Mouse (Mus musculus) left cerebral cortex, postnatal 25 days (tissue): Measurements from ENCODE around the gene Col1a1. TPM values are rescaled to one million over a fixed set of nuclear protein-coding genes. Genes with fewer than 3 reads are reported as not detected.

ENCODE experiments used
- DNase-seq, 2 experiments: peaks; one replicate each; pipeline ENCODE4 v3.0.0; 2022; ENCODE audit warnings: low spot score in 2 of 2, mixed read lengths in 1 of 2
- intact Hi-C: fragments of 180-260 bp; cut with DNase I; formaldehyde crosslinking; loops from one replicate; pipeline ENCODE4 v1.15.1; 2025
- total RNA-seq, 2 experiments: library from RNA; stranded (reverse); gene quantifications; 2 replicates each; pipeline ENCODE4 v1.2.3; 2021

Gene Col1a1
- total RNA-seq, 2 experiments from 2014 or later, result 22.8 to 31.9 TPM

DNA sequence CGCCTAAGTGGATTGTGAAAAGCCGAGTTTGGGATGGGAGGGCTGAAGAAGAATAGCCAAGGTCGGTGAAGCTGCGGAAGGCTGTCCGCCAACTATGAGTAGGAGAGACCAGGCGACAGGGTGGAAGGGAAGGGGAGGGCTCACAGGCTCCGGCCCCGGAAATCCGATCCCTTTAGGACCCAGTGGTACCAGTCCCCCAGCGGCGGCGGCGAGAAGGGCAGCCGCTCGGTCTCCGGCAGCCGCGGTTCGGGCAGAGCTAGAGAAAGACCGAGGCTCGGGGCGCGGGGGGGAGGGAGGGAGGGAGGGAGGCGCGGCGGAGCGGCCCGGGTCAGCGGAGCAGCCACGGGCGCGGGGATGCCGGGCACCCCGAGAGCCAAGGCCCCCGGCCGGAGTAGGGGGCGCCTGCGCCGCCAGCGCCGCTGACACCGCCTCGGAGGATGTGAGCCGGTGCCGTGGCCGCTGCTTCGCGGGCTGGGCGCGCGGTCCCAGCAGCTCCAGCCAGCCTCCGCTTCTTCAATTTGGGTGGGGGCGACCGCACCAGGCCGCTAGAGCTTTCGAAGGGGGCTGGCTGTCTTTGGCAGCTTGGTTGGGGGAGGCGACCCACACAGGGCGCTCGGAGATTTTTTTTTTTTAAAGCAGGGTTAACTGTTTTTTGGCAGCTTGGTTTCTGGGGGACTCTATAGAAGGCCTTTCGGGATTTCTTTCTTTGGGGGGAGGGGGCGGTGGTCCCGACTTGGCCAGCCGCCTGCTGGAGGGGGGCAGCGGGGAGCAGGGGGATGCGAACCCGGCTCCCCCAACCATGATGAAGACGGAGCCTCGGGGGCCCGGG, 54.9 kb downstream of the Col1a1 start, which contains the start of gene Ppp1r9b:
TSS of gene Ppp1r9b (plus strand) at position 287 of the 829 bp plus-strand sequence.
- DNase-seq, result peak; percentile 92 to 94
- intact Hi-C loops, result loop anchor here (5.0 kb wide), 2 partner anchors 46 to 664 kb away; partner anchors contain the start of gene Ankrd40

GRCm38 (mm10) chr11:94991641-94992479, 55.8 kb downstream of the Col1a1 start:
- no peak for DNase-seq
- intact Hi-C loops, result loop anchor here (5.0 kb wide), 2 partner anchors 45 to 665 kb away; partner anchors contain the start of gene Ankrd40

GRCm38 (mm10) chr11:94992480-94992753, 56.4 kb downstream of the Col1a1 start:
- intact Hi-C loops, result loop anchor here (5.0 kb wide), 2 partner anchors 45 to 665 kb away; partner anchors contain the start of gene Ankrd40
- no peak for DNase-seq

DNA sequence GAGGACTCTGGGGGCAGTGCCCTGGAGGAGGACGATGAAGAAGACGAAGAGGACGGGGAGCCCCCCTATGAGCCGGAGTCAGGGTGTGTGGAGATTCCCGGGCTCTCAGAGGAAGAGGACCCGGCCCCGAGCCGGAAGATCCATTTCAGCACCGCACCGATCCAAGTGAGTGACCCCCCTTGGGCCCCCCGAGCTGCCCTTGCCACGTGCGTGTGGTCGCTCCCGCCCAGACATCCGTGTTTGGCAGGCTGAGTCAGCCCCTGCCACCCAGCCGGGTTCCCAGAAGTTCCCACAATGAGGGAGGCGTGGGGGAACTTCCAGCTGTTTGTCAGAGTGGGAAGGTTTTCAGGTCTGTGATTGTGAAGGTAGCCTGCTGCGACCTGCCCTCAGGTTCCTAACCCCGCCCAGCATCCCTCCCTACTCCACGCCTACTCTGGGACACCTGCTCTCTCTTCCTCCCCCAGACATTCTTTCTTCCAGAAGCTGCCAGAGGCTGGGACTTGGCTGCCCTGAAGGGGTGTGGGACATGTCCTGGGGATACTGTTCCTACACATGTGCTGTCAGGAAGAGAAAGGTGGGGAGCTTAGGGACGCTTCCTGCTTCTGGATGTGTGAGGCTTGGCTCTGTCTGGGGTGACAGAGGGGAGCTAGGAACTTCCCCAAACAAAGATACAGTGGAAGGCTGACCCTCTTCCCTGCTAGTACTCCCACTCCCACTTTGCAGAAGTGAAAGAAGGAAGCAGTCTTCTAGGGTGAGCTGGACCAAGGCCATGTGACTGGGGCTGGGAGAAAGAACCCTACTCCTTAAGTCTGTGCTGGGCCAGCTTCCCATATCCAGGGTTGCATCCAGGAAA, 57.0 kb downstream of the Col1a1 start:
- intact Hi-C loops, result loop anchor here (5.0 kb wide), 2 partner anchors 44 to 666 kb away; partner anchors contain the start of gene Ankrd40
- peak in 1 of 2 experiments; percentile 51 for DNase-seq

- no peak for DNase-seq
- intact Hi-C loops, result loop anchor here (5.0 kb wide), 2 partner anchors 43 to 667 kb away; partner anchors contain the start of gene Ankrd40
These were observed 58.3 kb downstream of the Col1a1 start for GRCm38 (mm10) chr11:94994208-94994814.

DNA sequence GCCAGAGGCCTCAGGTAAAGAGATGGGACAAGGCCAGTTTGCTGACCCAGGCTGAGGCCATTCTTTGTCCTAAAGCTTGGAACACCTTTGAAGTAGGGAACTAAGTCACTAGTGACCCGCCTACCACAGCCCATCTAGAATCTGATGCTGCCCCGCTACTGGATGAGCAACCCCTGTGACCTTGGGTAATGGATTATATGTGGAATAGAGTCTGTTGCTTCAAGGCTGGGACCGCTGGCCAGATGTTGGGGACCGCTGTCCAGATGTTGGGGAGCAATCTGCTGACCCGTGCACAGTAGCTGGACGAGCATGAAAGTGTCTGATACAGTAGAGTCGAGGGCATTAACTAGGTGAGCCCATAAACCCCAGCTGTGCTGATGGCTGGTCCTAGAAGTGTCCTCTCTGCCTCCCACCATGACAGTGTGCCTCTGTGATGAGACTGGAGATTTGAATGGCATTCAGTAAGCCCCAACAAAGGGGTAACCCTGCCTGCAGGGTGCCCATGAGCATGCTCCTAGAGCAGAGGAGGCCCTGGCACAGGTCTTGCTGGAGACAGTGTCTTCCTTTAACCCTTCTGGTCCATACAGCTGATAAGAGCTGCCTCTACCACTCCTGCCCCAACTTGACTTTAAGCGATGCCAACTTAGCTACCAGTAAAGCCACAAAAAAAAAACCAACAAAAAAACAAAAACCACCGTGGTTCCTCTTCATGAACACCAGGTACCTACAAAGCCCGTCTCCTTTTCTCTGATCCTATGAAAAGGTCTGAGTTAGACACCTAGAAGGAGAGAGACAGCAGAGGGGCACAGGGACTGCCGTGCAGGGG, 59.1 kb downstream of the Col1a1 start:
- intact Hi-C loops, result loop anchor here (5.0 kb wide), 2 partner anchors 42 to 668 kb away; partner anchors contain the start of gene Ankrd40
- no peak for DNase-seq

DNA sequence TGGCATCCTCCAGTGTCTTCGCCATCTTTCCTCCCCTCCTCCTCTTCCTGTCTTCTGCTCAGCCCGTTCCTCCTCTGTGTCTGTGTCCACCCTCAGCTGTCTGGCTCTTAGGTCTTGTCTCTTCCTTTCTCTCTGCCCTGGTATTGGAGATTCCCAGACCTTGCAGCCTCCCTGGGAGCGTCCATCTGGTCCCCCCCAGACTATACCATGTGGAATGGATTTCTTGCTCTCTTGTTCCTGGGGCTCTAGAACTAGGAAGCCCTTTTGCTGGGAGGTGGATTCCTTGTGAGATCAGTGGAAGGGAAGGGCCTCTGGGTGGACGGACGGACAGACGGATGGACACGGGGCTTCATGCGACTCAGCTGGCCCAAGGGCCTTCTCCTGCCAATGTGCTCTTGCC, 60.1 kb downstream of the Col1a1 start:
- DNase-seq, result no peak
- intact Hi-C loops, result no loop called here

- intact Hi-C loops, result no loop called here
- DNase-seq, result no peak
These were observed 61.0 kb downstream of the Col1a1 start for GRCm38 (mm10) chr11:94996984-94997383.

GRCm38 (mm10) chr11:94997596-94997995, 61.6 kb downstream of the Col1a1 start:
- no peak for DNase-seq
- intact Hi-C loops, result no loop called here

DNA sequence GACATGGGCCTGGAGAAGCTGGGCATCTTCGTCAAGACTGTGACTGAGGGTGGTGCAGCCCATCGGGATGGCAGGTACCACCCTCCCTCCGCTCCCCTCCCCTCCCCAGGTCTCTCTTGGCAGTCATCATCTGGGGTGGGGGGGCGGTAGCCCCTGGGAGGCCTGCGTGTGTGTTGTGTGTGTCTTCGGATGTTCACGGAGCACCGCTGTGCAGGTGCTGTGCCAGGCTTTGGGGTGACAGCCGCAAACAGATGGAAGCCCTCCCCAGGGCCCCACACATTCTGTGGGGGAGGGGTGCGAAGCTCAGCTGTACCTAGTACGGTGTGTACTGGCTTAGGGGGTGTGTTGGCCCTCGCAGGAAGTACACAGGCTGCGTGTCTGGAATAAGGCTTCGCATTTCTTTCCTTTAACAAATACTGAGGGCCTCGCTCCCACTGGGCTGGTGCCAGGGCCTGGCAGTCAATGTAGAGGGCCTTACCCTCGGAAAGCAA, 62.1 kb downstream of the Col1a1 start:
- intact Hi-C loops, result no loop called here
- peak; percentile 61 to 74 for DNase-seq

- intact Hi-C loops, result loop anchor here (2.0 kb wide), 1 partner anchor 21 kb away; no protein-coding TSS in a partner anchor
- DNase-seq, result no peak
These were observed 64.1 kb downstream of the Col1a1 start for GRCm38 (mm10) chr11:95000128-95000527.

GRCm38 (mm10) chr11:95000548-95000947, 64.5 kb downstream of the Col1a1 start:
- intact Hi-C loops, result loop anchor here (2.0 kb wide), 1 partner anchor 22 kb away; no protein-coding TSS in a partner anchor
- DNase-seq, result no peak

DNA sequence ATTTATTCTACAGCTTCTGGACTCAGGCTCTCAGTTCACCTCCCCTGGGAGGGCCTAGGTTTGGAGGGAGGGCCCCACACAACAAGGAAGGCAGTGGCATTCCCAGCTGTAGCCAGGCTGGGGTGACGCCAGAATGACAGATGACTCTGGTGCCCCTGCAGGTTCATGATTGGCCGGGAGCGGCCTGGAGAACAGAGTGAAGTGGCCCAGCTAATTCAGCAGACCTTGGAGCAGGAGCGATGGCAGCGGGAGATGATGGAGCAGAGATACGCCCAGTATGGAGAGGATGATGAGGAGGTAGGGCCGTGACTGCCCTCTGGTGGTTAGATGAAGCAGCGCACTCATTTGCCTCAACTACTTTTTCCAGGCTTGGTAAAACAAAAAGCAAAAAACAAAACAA, 65.0 kb downstream of the Col1a1 start:
- intact Hi-C loops, result loop anchor here (2.0 kb wide), 1 partner anchor 22 kb away; no protein-coding TSS in a partner anchor
- DNase-seq, result peak in 1 of 2 experiments; percentile 74

- DNase-seq, result no peak
- intact Hi-C loops, result loop anchor here (2.0 kb wide), 1 partner anchor 23 kb away; no protein-coding TSS in a partner anchor
These were observed 65.7 kb downstream of the Col1a1 start for GRCm38 (mm10) chr11:95001584-95002347.
